Mouse (Mus musculus) spleen, adult 12 weeks (tissue): ENCODE results near the gene Olfr1031.
"Not testable (repeated sequence)": the region's sequence is repeated elsewhere in the genome, so short reads cannot be mapped to it uniquely, and the experiment has no call there.

Source experiments
- DNase-seq: peaks from one replicate; pipeline ENCODE4 v3.0.0; 2022; ENCODE audit warnings: low spot score

Gene Olfr1031

GRCm38 (mm10) chr2:85990004-85990403 lies at the start of gene Olfr1031:
Gene Olfr1031, plus strand, starts transcription at chr2:85990304.
- DNase-seq: no peak

GRCm38 (mm10) chr2:85950137-85950536 lies 40.0 kb upstream of the Olfr1031 start, which contains the start of gene Olfr1028:
Gene Olfr1028, plus strand, starts transcription at chr2:85950437.
- no peak for DNase-seq

- no peak for DNase-seq
These were observed 16.5 kb upstream of the Olfr1031 start, which contains the start of gene Olfr1029 for GRCm38 (mm10) chr2:85973595-85973994. Gene Olfr1029, plus strand, starts transcription at chr2:85973895.

- no peak for DNase-seq
These were observed 11.1 kb upstream of the Olfr1031 start, which contains the start of gene Olfr1030 for GRCm38 (mm10) chr2:85978976-85979375. Gene Olfr1030, plus strand, starts transcription at chr2:85979276.

DNA sequence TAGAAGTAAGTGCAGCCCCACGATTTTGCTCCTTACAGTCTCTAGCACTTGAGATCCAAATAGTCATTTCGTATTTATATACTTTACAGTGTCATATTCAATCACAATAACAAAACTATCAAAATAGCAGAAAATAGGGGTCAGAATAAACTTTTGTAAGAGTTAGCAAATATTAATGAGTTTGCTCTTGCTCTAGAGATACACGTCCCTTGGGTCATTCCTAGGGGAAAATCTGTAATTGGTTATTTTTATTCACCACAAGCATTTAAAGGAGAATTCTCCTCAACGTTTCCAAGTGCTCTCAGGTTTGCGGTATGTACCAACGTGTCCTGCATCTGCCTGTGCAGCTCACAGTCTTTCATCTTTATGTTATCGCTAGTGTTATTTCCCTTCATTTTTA lies 15.1 kb downstream of the Olfr1031 start, which contains the start of gene Olfr1032:
Olfr1032 (plus strand) TSS at position 301 of the 400 bp plus-strand sequence.
- DNase-seq: no peak

GRCm38 (mm10) chr2:86020406-86020805 lies 30.3 kb downstream of the Olfr1031 start, which contains the start of gene Olfr1033:
Gene Olfr1033, plus strand, starts transcription at chr2:86020633.
- not testable (repeated sequence) for DNase-seq

DNA sequence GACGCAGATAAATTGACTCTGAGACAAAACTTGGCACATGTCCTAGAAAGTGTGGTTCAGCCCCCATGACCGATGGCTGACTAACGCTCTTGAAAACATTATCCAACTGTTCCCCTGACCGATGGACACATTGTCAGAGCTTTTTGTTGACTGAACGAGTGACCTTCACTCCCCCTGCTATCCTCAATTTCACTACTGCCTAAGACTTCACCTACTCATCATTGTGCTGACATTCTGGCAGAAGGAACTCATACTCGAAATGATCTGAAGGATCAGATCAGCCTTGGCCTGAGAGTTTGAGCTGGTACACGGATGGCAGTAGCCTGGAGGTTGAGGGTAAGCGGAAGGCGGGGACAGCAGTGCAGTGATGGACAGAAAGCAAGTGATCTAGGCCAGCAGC lies 31.4 kb downstream of the Olfr1031 start:
- not testable (repeated sequence) for DNase-seq
